Mouse (Mus musculus) T-cell, adult 2 months (primary cell): ENCODE data around the gene 1700123O20Rik.

ENCODE experiments used
- DNase-seq: peaks from one replicate; pipeline ENCODE4 v3.0.0; 2022; ENCODE audit warnings: low spot score

The 1700123O20Rik gene

GRCm38 (mm10) chr14:54678657-54679304 lies 7.2 kb upstream of the 1700123O20Rik start:
- no peak for DNase-seq

GRCm38 (mm10) chr14:54682396-54682795 lies 3.6 kb upstream of the 1700123O20Rik start:
- DNase-seq, result peak; percentile 53

GRCm38 (mm10) chr14:54685471-54685870 lies 545 bp upstream of the 1700123O20Rik start:
- DNase-seq, result no peak

- DNase-seq, result peak; percentile 100
These were observed 617 bp downstream of the 1700123O20Rik start, which contains the start of gene Acin1 for GRCm38 (mm10) chr14:54686522-54687143. TSS of gene Acin1 (minus strand) at chr14:54686931.

GRCm38 (mm10) chr14:54687251-54687650 lies 1.2 kb downstream of the 1700123O20Rik start:
- no peak for DNase-seq

GRCm38 (mm10) chr14:54695042-54695441 lies 9.0 kb downstream of the 1700123O20Rik start:
- DNase-seq, result no peak

- DNase-seq, result no peak
These were observed 10.7 kb downstream of the 1700123O20Rik start for GRCm38 (mm10) chr14:54696752-54697151.

GRCm38 (mm10) chr14:54698733-54699132 lies 12.7 kb downstream of the 1700123O20Rik start, which contains the start of gene Gm29776:
TSS of gene Gm29776 (minus strand) at chr14:54698833.
- DNase-seq, result no peak

GRCm38 (mm10) chr14:54699586-54699985 lies 13.6 kb downstream of the 1700123O20Rik start:
- DNase-seq, result no peak

GRCm38 (mm10) chr14:54701298-54701697 lies 15.3 kb downstream of the 1700123O20Rik start:
- peak; percentile 77 for DNase-seq

GRCm38 (mm10) chr14:54703207-54703606 lies 17.2 kb downstream of the 1700123O20Rik start:
- no peak for DNase-seq

- no peak for DNase-seq
These were observed 19.8 kb downstream of the 1700123O20Rik start for GRCm38 (mm10) chr14:54705844-54706243.

- DNase-seq, result no peak
These were observed 20.7 kb downstream of the 1700123O20Rik start for GRCm38 (mm10) chr14:54706589-54707320.

- DNase-seq, result no peak
These were observed 23.0 kb downstream of the 1700123O20Rik start for GRCm38 (mm10) chr14:54709054-54709453.

GRCm38 (mm10) chr14:54712074-54712473 lies 26.1 kb downstream of the 1700123O20Rik start, which contains the start of gene Cebpe:
TSS of gene Cebpe (minus strand) at chr14:54712174.
- no peak for DNase-seq

GRCm38 (mm10) chr14:54712861-54713260 lies 26.8 kb downstream of the 1700123O20Rik start:
- DNase-seq, result no peak

- DNase-seq, result peak; percentile 65
These were observed 28.1 kb downstream of the 1700123O20Rik start for GRCm38 (mm10) chr14:54714121-54714520.

GRCm38 (mm10) chr14:54714617-54715081 lies 28.6 kb downstream of the 1700123O20Rik start:
- peak; percentile 21 for DNase-seq

- no peak for DNase-seq
These were observed 29.4 kb downstream of the 1700123O20Rik start for GRCm38 (mm10) chr14:54715402-54715801.

- no peak for DNase-seq
These were observed 34.0 kb downstream of the 1700123O20Rik start for GRCm38 (mm10) chr14:54720041-54720440.

GRCm38 (mm10) chr14:54720654-54721350 lies 34.8 kb downstream of the 1700123O20Rik start:
- DNase-seq, result no peak

- DNase-seq, result no peak
These were observed 35.7 kb downstream of the 1700123O20Rik start for GRCm38 (mm10) chr14:54721711-54722110.
